Mouse (Mus musculus) megakaryocyte, embryonic 14.5 days (primary cell): ENCODE measurements around the gene Tex19.2.

ENCODE experiments used
- FLI1 ChIP-seq: IDR thresholded peaks from 2 replicates; pipeline ENCODE4 v1.6.1; 2012; ENCODE audit warnings: low read length, inconsistent platforms, mixed read lengths
- GATA1 ChIP-seq: IDR thresholded peaks from 3 replicates; pipeline ENCODE4 v1.6.1; 2012; ENCODE audit warnings: mixed read lengths, low read length, inconsistent platforms, borderline replicate concordance

DNA sequence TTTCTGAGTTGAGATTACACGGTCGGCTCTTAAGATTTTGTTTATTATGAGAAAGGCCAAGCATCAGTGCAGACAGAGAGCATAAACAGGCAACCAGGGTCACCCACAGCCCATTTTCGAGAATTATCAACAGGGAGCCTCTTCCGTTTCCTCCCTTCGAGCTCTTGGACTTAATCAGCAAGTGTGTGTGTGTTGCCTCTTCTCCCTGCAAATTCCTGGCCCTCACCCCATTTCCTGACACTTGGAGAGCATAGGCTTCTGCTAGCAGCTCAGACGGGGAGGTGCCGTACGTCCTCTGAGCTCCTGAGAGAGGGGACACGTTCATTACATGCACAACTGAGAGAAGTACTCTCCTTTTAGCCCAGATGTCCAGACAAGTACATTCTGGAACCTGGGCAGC, 10.4 kb downstream of the Tex19.2 start:
- TF ChIP-seq GATA1 (no peak), FLI1 (no peak)
